Mouse (Mus musculus) kidney, adult 2 months (tissue): Measurements from ENCODE around the gene Slfn14. TPM values are rescaled to one million over a fixed set of nuclear protein-coding genes. Genes with fewer than 3 reads are reported as not detected.
"Not testable (repeated sequence)": the region's sequence is repeated elsewhere in the genome, so short reads cannot be mapped to it uniquely, and the experiment has no call there.

ENCODE experiments used
- DNase-seq: peaks from one replicate; pipeline ENCODE4 v3.0.0; 2021
- H3K27ac ChIP-seq: fragments of 200-500 bp; 2 replicates; pipeline ENCODE4 v1.5.1; 2012; ENCODE audit warnings: low read depth, low read length, control low read depth, inconsistent platforms; ENCODE audit not compliant: insufficient read depth
- H3K27me3 ChIP-seq: fragments of 200-500 bp; replicated peaks from 2 replicates; pipeline ENCODE4 v1.6.1; 2012; ENCODE audit warnings: mild to moderate bottlenecking, moderate library complexity, low read length, inconsistent platforms; ENCODE audit not compliant: control insufficient read depth, insufficient read depth
- H3K36me3 ChIP-seq: fragments of 200-500 bp; 2 replicates; pipeline ENCODE4 v1.6.1; 2012; ENCODE audit warnings: mild to moderate bottlenecking, moderate library complexity, low read length, inconsistent platforms; ENCODE audit not compliant: control insufficient read depth, insufficient read depth
- H3K4me1 ChIP-seq: fragments of 200-500 bp; 2 replicates; pipeline ENCODE4 v1.6.1; 2011; ENCODE audit warnings: low read length; ENCODE audit not compliant: control insufficient read depth, insufficient read depth
- H3K4me3 ChIP-seq: fragments of 200-500 bp; 2 replicates; pipeline ENCODE4 v1.5.1; 2011; ENCODE audit warnings: mild to moderate bottlenecking, low read depth, low read length, control low read depth; ENCODE audit not compliant: insufficient read depth
- CTCF ChIP-seq: fragments of 200-500 bp; conservative IDR thresholded peaks from 2 replicates; pipeline ENCODE4 v1.5.1; 2011; ENCODE audit warnings: low read depth, mild to moderate bottlenecking, control low read depth, low read length, moderate library complexity, mixed read lengths; ENCODE audit not compliant: insufficient read depth, insufficient read length
- POLR2A ChIP-seq: fragments of 200-500 bp; IDR thresholded peaks from one replicate; pipeline ENCODE4 v1.6.1; 2011; ENCODE audit warnings: low read depth, low read length, control low read depth
- WGBS: fragments of 180-500 bp; shearing (Covaris S2); methylation state at CpG from one replicate; pipeline ENCODE4 v1.1.7; 2018; 5-methylcytosine and 5-hydroxymethylcytosine counted together
- polyA plus RNA-seq: library from polyadenylated mRNA; depleted of rRNA; stranded (reverse); fragments of >200 nt; gene quantifications from 2 replicates; pipeline ENCODE4 v1.2.3, GENCODE M21; 2012; rRNA removed

Gene Slfn14
- polyA plus RNA-seq: 0.03 TPM in 1 of 2 replicates, not detected in the other

- Histone ChIP-seq H3K27ac (no peak within 1 kb of the TSS), H3K4me3 (no peak within 1 kb of the TSS), H3K36me3 (no peaks in the 10 kb centered on the region), H3K27me3 (no peaks in the 10 kb centered on the region), H3K4me1 (0 out of 2 replicates have a peak, but pooled peaks cover 2% of the 10 kb centered on the region)
- TF ChIP-seq POLR2A: no peak
- TF ChIP-seq CTCF: no peak
- WGBS: 82% methylated on average over 1 of the region's 1 CpGs
- no peak for DNase-seq
Observed at GRCm38 (mm10) chr11:83286566-83286965, at the start of gene Slfn14. TSS of gene Slfn14 (minus strand) at chr11:83286726.

- H3K4me3 ChIP-seq: no peak overlapping the region
- no peaks in the 10 kb centered on the region; the same call in 1 of the 2 replicates for H3K27me3 ChIP-seq
- no peaks in the 10 kb centered on the region for H3K4me1 ChIP-seq
- no peak for DNase-seq
- H3K36me3 ChIP-seq: peaks cover 17% of the 10 kb centered on the region
- TF ChIP-seq POLR2A (no peak), CTCF (no peak)
- WGBS: 83% methylated on average over 7 of the region's 7 CpGs
- H3K27ac ChIP-seq: no peak overlapping the region
Observed at GRCm38 (mm10) chr11:83335826-83336225, 49.3 kb upstream of the Slfn14 start.

GRCm38 (mm10) chr11:83327427-83327826 lies 40.9 kb upstream of the Slfn14 start:
- Histone ChIP-seq H3K36me3 (peaks cover 5% of the 10 kb centered on the region), H3K27ac (no peak overlapping the region), H3K4me1 (no peaks in the 10 kb centered on the region), H3K27me3 (no peaks in the 10 kb centered on the region), H3K4me3 (no peak overlapping the region)
- DNase-seq: peak; percentile 52
- WGBS: 63% methylated on average over 3 of the region's 3 CpGs
- TF ChIP-seq CTCF (peak; percentile 20; the same call in 1 of the 2 replicates), POLR2A (no peak)

- H3K4me3 ChIP-seq, H3K27ac ChIP-seq, H3K4me1 ChIP-seq, DNase-seq, H3K36me3 ChIP-seq, H3K27me3 ChIP-seq: not testable (repeated sequence)
- WGBS: 86% methylated on average over 3 of the region's 3 CpGs
Observed at GRCm38 (mm10) chr11:83326692-83327091, 40.2 kb upstream of the Slfn14 start.

GRCm38 (mm10) chr11:83319048-83319447 lies 32.5 kb upstream of the Slfn14 start:
- Histone ChIP-seq H3K27ac (no peak overlapping the region), H3K4me3 (no peak overlapping the region), H3K4me1 (no peaks in the 10 kb centered on the region), H3K27me3 (no peaks in the 10 kb centered on the region), H3K36me3 (peaks cover 5% of the 10 kb centered on the region; the same call in 1 of the 2 replicates)
- TF ChIP-seq CTCF: no peak
- no peak for DNase-seq
- 76% methylated on average over 4 of the region's 4 CpGs for WGBS

GRCm38 (mm10) chr11:83312471-83312870 lies 25.9 kb upstream of the Slfn14 start:
- H3K27me3 ChIP-seq: no peaks in the 10 kb centered on the region
- DNase-seq: no peak
- no peak overlapping the region for H3K4me3 ChIP-seq
- no peaks in the 10 kb centered on the region for H3K4me1 ChIP-seq
- no peak overlapping the region for H3K27ac ChIP-seq
- peaks cover 3% of the 10 kb centered on the region; the same call in 1 of the 2 replicates for H3K36me3 ChIP-seq
- no peak for TF ChIP-seq CTCF
- no peak for TF ChIP-seq POLR2A
- 68% methylated on average over 5 of the region's 5 CpGs for WGBS

- Histone ChIP-seq H3K4me3 (no peak overlapping the region), H3K27ac (no peak overlapping the region), H3K27me3 (no peaks in the 10 kb centered on the region), H3K4me1 (peaks cover 5% of the 10 kb centered on the region; the same call in 1 of the 2 replicates), H3K36me3 (no peaks in the 10 kb centered on the region; the same call in 1 of the 2 replicates)
- 69% methylated on average over 4 of the region's 4 CpGs for WGBS
- TF ChIP-seq POLR2A (no peak), CTCF (no peak)
- DNase-seq: no peak
Observed at GRCm38 (mm10) chr11:83306700-83307253, 20.3 kb upstream of the Slfn14 start.
